Mouse (Mus musculus) G1E-ER4 (cell line): ENCODE results near the gene T2. TPM values are rescaled to one million over a fixed set of nuclear protein-coding genes. Genes with fewer than 3 reads are reported as not detected.

ENCODE experiments used
- GATA1 ChIP-seq: IDR thresholded peaks from one replicate; pipeline ENCODE4 v1.8.0; 2012; ENCODE audit warnings: low read length, inconsistent platforms
- polyA plus RNA-seq: library from polyadenylated mRNA; stranded (reverse); fragments of >175 nt; gene quantifications from 2 replicates; pipeline ENCODE4 v1.2.3, GENCODE M21; 2012

T2 gene
- polyA plus RNA-seq, 1 experiment = 0.08 TPM

DNA sequence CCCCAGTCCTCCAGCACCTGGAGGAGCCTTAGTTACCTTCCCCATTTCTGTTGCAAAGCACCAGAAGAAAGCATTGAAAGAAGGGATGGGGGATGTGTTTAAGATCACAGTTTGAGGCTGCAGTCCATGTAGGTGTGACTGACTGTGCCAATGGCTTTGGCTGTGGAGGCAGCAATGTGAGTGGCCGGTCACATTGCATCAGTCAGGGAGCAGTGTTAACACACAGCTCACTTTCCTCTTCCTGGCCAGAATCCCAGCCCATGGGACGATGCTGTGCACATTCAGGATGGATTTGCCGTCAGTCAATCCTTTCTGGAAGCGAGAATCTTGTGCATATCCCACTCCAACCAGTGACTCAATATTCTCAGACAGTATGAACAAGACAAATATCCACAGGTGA is 6.9 kb upstream of the T2 start:
- no peak for TF ChIP-seq GATA1

DNA sequence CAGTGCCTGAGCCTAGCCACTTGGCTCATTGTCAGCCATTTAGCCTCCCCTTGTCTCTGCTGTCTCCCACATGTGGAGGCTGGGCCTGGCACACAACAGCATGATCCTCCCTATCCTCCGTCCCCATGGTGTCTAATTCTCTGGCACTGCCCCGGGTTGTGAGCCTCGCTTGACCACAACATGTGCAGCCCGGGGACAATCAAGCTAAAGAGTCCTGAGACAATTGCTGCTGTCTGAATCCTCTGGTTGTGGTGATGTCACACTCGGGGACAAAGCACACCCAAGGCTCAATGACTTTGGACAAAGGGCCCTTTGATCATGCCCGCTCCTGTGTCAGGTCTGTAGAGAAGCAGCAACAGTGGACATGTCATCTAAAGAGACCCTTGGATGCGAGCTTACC is 4.7 kb upstream of the T2 start:
- TF ChIP-seq GATA1 = no peak

DNA sequence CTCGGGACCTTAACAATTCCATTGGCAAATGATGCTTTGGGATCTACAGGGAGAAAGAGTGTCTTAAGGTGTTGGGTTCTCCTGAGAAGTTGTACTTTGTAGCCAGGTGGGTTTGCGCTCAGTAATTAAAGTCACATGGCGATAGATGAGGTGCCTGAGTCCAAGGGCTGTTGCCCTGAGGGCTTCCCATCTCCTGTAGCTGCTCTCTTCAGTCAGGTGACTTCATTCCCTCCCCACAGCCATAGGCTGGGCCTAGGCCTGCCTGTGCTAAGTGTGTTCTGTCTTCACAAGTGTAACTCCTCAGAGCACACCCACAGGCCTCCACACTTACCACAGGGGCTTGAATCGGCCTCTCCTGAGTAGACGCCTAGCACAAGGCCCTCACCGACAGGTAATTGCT is 1.7 kb downstream of the T2 start:
- TF ChIP-seq GATA1 = no peak

DNA sequence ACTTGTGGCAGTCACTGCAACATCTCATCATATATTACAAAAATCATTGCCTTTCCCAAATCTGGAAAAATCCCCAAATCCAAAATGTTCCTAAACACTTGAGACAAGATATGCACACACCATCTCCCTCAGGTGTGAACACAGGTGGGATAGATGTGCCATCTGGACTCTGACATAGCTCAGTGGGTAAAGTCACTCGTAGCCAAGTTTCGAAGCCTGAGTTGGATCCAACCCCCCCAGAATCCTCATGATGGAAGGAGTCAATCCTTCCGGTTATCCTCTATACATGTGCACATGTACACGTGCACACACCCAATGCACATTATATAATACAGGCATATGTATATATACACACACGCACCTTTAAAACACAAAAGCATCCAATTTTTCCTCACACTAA is 5.1 kb downstream of the T2 start:
- no peak for TF ChIP-seq GATA1

DNA sequence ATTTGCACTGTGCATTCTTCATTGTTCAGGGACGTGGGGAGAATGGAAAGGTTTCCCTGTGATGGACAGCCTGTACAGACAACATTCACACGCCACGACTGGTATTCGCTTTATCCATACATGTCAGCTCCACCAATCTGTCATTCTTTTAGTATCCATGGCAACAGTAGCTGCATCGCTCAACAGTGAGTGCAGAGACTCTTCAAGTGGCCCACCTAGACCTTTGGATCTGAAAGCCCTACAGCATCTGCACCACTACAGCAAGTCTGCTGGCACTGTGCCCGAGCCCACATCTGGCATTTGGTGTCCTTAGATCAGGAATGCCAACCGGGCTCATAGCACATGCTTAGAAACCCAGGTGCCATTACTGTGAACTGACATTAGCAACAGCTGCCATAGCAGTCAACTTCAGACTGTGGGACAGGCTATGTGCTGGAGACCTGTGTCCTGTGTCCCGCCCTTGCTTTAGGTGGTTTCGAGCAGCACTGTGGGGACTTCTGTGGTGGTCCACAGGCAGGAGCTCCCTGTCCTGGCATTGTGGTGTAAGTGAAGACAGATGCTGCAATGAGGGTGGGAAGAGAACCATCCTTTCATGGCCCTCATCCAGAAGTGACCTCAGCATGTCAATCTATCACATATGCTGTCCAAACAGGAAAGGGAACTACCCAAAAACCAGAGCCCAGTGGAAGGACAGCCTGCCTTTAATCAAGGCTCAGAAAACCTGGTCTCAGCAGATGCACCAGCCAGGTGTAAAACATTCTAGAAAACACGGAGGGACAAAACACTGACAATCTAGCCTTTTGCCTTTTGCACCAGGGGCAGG is 5.7 kb downstream of the T2 start:
- TF ChIP-seq GATA1 = no peak

DNA sequence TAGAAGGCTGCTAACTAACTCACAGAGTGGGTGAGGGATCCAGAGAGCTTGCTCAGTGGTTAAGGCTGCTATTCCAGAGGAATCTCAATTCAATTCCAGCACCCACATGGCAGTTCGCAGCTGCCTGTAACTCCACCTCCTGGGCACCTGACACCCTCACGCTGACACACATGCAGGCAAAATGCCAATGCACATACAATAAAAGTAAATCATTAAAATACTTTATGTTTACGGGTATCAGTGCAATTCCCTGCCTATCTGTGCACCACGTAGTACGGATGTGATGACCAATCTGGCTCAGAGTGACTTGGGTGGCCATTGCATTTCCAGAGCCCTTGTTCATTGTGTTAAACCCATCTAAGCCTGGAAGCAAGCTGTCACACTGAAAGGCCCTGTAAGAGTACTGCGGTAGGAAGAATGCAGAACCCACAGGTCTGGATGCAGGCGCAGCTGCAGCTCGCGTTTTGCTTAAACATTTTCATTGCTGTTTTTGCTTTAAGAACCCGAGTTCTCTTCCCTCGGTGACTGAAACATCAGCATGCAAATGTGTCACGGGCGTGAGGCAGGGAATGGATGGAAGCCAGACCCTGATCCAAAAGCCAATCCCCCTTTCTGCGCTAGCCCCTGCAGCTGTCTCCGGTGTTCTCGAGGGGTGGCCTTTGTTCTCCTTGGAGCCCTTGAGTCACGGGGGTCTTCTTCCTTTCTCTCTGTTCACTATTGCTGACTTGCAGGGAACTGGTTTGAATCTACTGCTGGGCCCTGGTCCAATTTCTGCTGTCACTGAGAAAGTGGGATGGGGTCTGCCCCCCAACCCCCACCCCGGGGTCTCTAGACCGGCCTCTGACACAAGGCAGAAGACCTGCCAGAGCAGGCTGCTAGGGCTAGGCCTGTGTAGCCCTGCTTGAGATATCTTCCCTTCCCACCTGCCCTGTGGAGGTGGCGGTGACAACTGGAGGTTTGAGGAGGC is 12.0 kb downstream of the T2 start:
- no peak for TF ChIP-seq GATA1

DNA sequence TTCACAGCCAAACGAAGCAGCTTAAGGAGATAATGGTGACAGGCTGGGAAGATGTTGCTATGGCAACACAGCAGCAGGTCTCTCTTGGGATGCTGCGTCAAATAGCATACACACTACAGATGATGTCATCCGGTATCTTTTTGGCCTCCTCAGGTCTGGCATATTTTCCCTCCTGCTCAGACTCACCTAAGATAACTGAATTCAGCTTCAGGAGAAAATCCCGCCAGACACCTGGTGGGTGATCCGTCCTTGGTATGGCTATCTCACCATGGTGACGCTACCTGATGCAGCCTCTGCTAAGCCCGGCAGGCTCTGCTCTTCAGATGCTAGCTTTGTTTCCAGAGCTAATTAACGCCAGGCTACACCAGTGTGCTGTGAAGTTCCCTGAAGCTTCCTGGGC is 12.8 kb downstream of the T2 start:
- TF ChIP-seq GATA1 = no peak

DNA sequence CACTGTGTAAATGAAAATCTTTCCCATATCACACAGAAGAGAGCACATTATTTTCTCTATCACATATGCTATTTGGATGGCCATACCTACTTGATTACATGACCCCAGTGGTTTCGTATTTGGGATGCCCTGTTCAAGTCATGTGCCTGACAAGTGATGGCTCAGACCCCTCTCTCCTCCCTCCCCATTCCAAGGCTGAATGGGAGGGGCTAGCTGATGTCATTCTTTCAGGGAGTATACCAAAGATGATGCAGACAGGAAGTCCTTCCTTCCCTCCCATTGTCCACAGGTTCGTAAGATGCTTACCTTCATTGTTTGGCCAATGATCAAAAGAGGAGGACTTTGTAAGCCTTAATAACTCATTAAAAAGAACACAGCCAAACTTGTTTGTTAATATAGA is 13.4 kb downstream of the T2 start:
- no peak for TF ChIP-seq GATA1

DNA sequence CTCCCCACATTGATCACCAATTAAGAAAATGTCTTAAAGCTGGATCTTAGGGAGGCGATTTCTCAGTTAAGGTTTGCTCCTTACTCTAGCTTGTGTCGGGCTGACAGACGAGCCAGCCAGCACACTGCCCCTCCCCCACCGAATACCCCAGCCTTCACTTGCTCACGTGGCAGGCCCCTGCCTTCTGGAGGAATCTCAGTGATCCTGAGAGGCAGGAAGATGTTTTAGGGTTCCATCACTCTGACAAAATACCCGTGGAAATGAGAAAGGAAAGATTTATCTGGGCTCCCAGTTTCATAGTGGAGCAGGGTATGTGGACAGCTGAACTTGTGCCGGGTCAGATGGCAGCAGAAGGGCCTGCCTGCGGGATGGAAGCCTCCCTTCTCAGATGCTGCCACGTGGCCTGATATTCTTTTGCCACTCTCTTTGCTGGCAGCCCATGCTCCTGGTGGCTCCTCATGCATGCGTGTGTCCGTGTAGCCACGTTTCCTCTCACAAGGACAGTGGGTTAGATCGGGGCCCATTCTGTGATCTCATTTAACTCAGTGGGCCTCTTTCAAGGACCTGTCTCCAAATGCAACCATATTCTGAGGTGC is 14.9 kb downstream of the T2 start:
- no peak for TF ChIP-seq GATA1

DNA sequence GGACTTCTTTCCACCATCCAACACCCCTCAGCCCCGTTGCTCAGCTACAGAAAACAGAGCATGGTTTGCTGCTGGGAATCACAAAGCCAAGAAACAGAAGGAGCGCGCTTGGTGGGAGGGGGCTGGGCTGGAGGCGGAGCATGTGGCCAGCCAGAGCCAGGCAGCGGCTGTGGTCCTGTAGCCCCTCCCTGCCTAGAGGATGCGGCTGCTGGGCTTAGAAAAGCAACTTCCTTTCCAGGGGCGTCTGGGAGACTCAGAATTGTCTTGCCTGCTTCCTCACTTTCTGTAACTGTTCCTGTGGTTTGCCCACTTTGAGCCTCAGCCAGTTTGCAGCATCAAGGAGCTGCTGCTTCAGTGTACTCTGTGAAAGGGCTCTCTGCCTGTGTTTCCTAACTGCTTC is 16.0 kb downstream of the T2 start:
- no peak for TF ChIP-seq GATA1

DNA sequence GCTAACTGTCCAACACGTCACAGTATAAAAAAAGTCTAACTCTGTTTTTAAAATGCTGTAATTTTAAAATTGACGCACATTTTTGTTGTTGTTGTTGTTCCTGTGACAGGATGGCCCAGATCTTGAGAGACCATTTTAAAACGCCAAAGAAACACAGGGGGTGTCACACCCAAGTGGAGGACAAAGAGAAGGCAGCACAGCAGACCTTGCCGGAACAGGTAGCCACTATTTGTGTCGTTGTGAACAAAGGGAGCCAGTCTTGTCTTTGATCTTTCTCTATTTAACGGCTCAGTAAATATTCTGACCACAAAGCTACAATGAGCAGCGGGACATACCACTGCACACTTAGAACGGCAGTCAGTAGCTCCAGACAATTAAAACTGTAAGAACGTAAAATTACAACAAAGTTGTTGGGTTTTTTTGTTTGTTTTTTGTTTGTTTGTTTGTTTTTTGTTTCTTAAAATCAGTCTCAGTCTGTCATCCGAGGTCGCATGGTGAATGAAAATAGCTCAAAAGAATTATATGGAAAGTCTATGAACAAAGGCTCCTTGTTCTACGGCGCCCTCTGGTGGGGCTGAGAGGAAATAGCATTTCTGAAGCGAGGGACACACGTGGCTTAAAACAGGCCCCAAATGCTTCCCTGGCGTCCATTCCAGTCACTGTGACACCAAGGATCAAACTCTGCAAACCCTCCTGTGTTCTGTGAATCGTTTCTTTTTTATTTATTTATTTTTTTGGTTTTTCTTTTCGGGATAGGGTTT is 16.7 kb downstream of the T2 start:
- no peak for TF ChIP-seq GATA1

DNA sequence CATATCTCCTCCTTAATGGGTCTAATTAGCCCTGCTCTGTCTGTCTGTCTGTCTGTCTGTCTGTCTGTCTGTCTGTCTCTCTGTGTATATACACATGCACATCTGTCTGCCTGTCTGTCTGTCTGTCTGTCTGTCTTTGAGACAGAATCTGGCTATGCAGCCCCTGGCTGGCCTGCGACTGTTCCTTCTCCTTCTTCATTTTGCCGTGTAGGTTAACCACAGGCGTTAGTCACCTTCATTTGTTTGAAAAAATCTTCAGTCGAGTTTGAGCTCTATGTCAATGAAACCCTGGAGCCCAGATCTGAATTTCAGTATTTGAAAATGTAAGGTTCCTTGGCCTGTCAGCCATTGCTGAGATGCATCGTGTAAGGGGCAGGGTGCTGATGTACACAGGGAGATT is 21.5 kb downstream of the T2 start:
- TF ChIP-seq GATA1 = no peak

DNA sequence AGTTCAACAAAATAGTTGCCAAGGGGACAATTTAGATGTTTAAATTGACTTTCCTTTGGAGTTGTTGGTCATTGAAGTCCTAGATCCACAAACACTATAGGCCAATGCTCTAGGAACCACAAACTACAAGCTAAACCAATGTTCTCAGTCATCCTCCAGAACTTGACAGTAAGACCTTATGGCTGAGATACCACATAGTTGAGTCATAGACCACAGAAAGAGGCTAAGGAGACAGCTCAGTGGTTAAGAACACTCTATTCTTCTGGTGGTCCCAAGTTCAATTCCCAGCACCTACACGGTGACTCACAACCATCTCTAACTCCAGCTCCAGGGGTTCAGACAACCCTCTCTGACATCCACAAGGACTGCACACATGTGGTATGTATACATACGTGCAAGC is 29.6 kb downstream of the T2 start:
- TF ChIP-seq GATA1 = no peak

DNA sequence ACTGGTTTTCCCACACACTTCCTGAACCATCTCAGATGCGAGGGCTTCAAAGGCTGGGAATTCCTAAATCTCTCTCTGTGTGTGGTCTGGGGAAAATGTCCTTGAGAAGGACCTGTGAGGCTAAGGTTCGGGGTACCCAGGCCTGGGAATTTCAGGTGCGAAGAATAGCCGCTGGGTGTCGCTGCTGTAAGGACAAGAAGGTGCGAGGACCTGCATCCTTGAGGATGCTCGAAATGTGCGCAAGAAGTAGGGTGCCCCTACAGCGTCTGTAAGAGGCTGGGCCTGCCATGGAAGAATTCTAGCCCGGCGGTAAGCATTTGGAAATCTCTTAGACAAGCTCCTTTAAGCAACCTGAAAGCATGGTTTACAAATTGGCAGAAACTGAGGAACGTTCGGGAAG is 32.7 kb downstream of the T2 start:
- no peak for TF ChIP-seq GATA1

DNA sequence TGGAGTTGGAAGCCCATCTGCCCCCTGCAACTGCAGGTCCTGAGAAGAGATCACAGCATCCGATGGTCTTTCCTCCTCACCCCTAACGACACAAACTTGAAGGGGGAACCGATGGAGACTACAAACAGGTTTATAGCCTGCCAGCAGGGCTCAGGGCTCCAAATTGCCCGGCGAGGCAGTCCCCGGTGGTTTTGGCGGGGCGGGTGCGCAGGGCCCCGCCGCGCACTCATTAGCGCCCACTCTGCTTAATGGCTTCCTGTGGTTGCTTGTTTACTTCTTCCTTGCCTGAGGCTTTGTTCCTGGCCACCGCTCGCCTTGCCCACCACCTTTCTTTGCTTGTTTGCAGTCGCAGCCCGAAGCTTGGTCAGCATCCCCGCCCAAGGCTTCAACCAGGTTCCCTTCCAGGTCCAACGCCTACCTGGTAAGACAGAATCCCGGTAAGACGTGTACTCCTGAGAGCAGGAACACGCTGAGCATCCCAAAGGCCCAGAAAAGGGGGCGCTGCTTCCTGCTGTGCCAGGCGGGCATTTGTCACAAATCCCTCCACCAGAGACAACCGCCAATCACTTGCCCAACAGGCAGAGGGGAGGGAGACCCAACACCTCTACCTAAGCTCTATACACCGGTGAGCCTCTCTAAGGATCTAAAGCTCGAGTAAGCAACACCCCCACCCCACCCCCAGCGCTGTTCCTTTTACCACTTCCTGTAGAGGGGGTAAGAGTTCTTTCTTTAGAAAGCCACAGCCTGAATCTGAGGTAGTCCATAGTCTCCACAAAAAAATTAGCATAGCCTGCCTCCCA is 33.4 kb downstream of the T2 start:
- TF ChIP-seq GATA1 = no peak
